Mouse (Mus musculus): ENCODE data around the gene Slc9a3.

DNA sequence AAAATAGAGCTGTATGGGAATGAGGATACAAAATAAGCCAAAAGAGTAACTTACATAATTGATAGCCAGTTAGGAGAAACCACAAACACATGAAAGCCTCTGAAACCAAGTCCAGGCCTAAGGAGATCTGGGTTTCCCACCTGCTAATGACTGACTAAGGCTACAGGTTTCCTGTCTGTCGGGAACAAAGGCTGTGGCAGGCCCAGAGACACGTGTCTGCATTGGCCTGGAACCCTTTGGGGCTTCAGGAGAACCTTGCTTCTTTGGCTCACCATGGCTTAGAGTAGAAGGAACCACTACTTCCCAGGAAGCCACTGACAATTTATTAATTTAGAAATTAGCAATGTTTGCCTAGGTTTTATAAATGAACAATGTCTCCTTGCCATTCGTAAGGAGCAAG is 22.0 kb downstream of the Slc9a3 start:
- no peak for TF ChIP-seq CTCF (IDR thresholded peaks at IDR 0.05)
- TF ChIP-seq EP300 (IDR thresholded peaks at IDR 0.05) = no peak
